Mouse (Mus musculus): ENCODE results near the gene Osbpl5. TPM values are rescaled to one million over a fixed set of nuclear protein-coding genes. Genes with fewer than 3 reads are reported as not detected.

The Osbpl5 gene
- polyA plus RNA-seq, 1 experiment from 2014 or later, result 2.2 TPM

GRCm38 (mm10) chr7:143749045-143749444 lies 7.7 kb downstream of the Osbpl5 start:
- H3K27me3 ChIP-seq (ENCODE audit: control insufficient read depth, insufficient read depth, low read depth, low read length), result no peaks in the 10 kb centered on the region
- no peaks in the 10 kb centered on the region for H3K9me3 ChIP-seq (replicated peaks; ENCODE audit: control insufficient read depth, low read length)
- H3K27ac ChIP-seq (ENCODE audit: low read length), result no peak overlapping the region
- H3K9ac ChIP-seq (ENCODE audit: low read depth, low read length), result no peak overlapping the region
- no peaks in the 10 kb centered on the region for H3K36me3 ChIP-seq (ENCODE audit: control insufficient read depth, insufficient read depth)
- no peak overlapping the region for H3K4me3 ChIP-seq (ENCODE audit: low read depth, low read length)
- H3K4me1 ChIP-seq (ENCODE audit: control insufficient read depth, low read depth, low read length), result no peaks in the 10 kb centered on the region; the same call in 1 of the 2 replicates
- 50% methylated on average over 3 of the region's 3 CpGs for WGBS (ENCODE audit: insufficient replicate concordance)
- H3K4me2 ChIP-seq (ENCODE audit: low read depth, low read length), result no peak overlapping the region
- ATAC-seq (ENCODE audit: low read depth), result no peak

- no peak overlapping the region for H3K27ac ChIP-seq (ENCODE audit: low read length)
- 6% methylated on average over 16 of the region's 16 CpGs for WGBS (ENCODE audit: insufficient replicate concordance)
- no peak overlapping the region for H3K9ac ChIP-seq (ENCODE audit: low read depth, low read length)
- no peaks in the 10 kb centered on the region; the same call in 1 of the 2 replicates for H3K4me1 ChIP-seq (ENCODE audit: control insufficient read depth, low read depth, low read length)
- H3K9me3 ChIP-seq (replicated peaks; ENCODE audit: control insufficient read depth, low read length), result no peaks in the 10 kb centered on the region
- no peak overlapping the region for H3K4me3 ChIP-seq (ENCODE audit: low read depth, low read length)
- no peak for ATAC-seq (ENCODE audit: low read depth)
- no peak overlapping the region for H3K4me2 ChIP-seq (ENCODE audit: low read depth, low read length)
- no peaks in the 10 kb centered on the region for H3K36me3 ChIP-seq (ENCODE audit: control insufficient read depth, insufficient read depth)
- no peaks in the 10 kb centered on the region for H3K27me3 ChIP-seq (ENCODE audit: control insufficient read depth, insufficient read depth, low read depth, low read length)
Measured at GRCm38 (mm10) chr7:143748041-143748868, 8.5 kb downstream of the Osbpl5 start.

- 31% methylated on average over 2 of the region's 2 CpGs for WGBS (ENCODE audit: insufficient replicate concordance)
- peak overlapping the region; percentile 53; the same call in 1 of the 2 replicates for H3K4me2 ChIP-seq (ENCODE audit: low read depth, low read length)
- no peaks in the 10 kb centered on the region for H3K4me1 ChIP-seq (ENCODE audit: control insufficient read depth, low read depth, low read length)
- H3K9me3 ChIP-seq (replicated peaks; ENCODE audit: control insufficient read depth, low read length), result no peaks in the 10 kb centered on the region
- peak overlapping the region; percentile 50 for H3K4me3 ChIP-seq (ENCODE audit: low read depth, low read length)
- peaks cover 32% of the 10 kb centered on the region for H3K27me3 ChIP-seq (ENCODE audit: control insufficient read depth, insufficient read depth, low read depth, low read length)
- H3K27ac ChIP-seq (ENCODE audit: low read length), result no peak overlapping the region
- ATAC-seq (ENCODE audit: low read depth), result no peak
- H3K36me3 ChIP-seq (ENCODE audit: control insufficient read depth, insufficient read depth), result no peaks in the 10 kb centered on the region
- no peak overlapping the region for H3K9ac ChIP-seq (ENCODE audit: low read depth, low read length)
Measured at GRCm38 (mm10) chr7:143740653-143741052, 16.1 kb downstream of the Osbpl5 start.

GRCm38 (mm10) chr7:143739511-143740461 lies 17.0 kb downstream of the Osbpl5 start:
- H3K9me3 ChIP-seq (replicated peaks; ENCODE audit: control insufficient read depth, low read length), result no peaks in the 10 kb centered on the region

GRCm38 (mm10) chr7:143738601-143739006 lies 18.2 kb downstream of the Osbpl5 start:
- Histone ChIP-seq H3K27ac (ENCODE audit: low read length) (no peak overlapping the region), H3K9me3 (replicated peaks; ENCODE audit: control insufficient read depth, low read length) (no peaks in the 10 kb centered on the region), H3K4me1 (ENCODE audit: control insufficient read depth, low read depth, low read length) (no peaks in the 10 kb centered on the region), H3K36me3 (ENCODE audit: control insufficient read depth, insufficient read depth) (no peaks in the 10 kb centered on the region), H3K27me3 (ENCODE audit: control insufficient read depth, insufficient read depth, low read depth, low read length) (peaks cover 32% of the 10 kb centered on the region), H3K4me2 (ENCODE audit: low read depth, low read length) (no peak overlapping the region), H3K4me3 (ENCODE audit: low read depth, low read length) (no peak overlapping the region), H3K9ac (ENCODE audit: low read depth, low read length) (no peak overlapping the region)
- 48% methylated on average over 5 of the region's 5 CpGs for WGBS (ENCODE audit: insufficient replicate concordance)
- ATAC-seq (ENCODE audit: low read depth), result no peak

More at GRCm38 (mm10) chr7:143739511-143740461, 17.0 kb downstream of the Osbpl5 start:
- Histone ChIP-seq H3K4me1 (ENCODE audit: control insufficient read depth, low read depth, low read length) (no peaks in the 10 kb centered on the region), H3K36me3 (ENCODE audit: control insufficient read depth, insufficient read depth) (no peaks in the 10 kb centered on the region), H3K27ac (ENCODE audit: low read length) (no peak overlapping the region), H3K27me3 (ENCODE audit: control insufficient read depth, insufficient read depth, low read depth, low read length) (peaks cover 32% of the 10 kb centered on the region), H3K4me3 (ENCODE audit: low read depth, low read length) (peak overlapping the region; percentile 50), H3K4me2 (ENCODE audit: low read depth, low read length) (peak overlapping the region; percentile 53), H3K9ac (ENCODE audit: low read depth, low read length) (peak overlapping the region; percentile 41; the same call in 1 of the 2 replicates)
- 7% methylated on average over 38 of the region's 38 CpGs for whole genome bisulfite sequencing (ENCODE audit: insufficient replicate concordance)
- ATAC-seq (ENCODE audit: low read depth), result peak; percentile 63

- Histone ChIP-seq H3K9me3 (replicated peaks; ENCODE audit: control insufficient read depth, low read length) (no peaks in the 10 kb centered on the region), H3K27ac (ENCODE audit: low read length) (no peak overlapping the region), H3K4me1 (ENCODE audit: control insufficient read depth, low read depth, low read length) (no peaks in the 10 kb centered on the region), H3K36me3 (ENCODE audit: control insufficient read depth, insufficient read depth) (no peaks in the 10 kb centered on the region), H3K27me3 (ENCODE audit: control insufficient read depth, insufficient read depth, low read depth, low read length) (peaks cover 32% of the 10 kb centered on the region), H3K4me2 (ENCODE audit: low read depth, low read length) (no peak overlapping the region), H3K4me3 (ENCODE audit: low read depth, low read length) (no peak overlapping the region), H3K9ac (ENCODE audit: low read depth, low read length) (no peak overlapping the region)
- ATAC-seq (ENCODE audit: low read depth), result no peak
- WGBS (ENCODE audit: insufficient replicate concordance), result 62% methylated on average over 6 of the region's 6 CpGs
Measured at GRCm38 (mm10) chr7:143738194-143738593, 18.6 kb downstream of the Osbpl5 start.

- no peak for ATAC-seq (ENCODE audit: low read depth)
- 63% methylated on average over 4 of the region's 4 CpGs for WGBS (ENCODE audit: insufficient replicate concordance)
- no peaks in the 10 kb centered on the region for H3K9me3 ChIP-seq (replicated peaks; ENCODE audit: control insufficient read depth, low read length)
Measured at GRCm38 (mm10) chr7:143733746-143734145, 23.0 kb downstream of the Osbpl5 start.

GRCm38 (mm10) chr7:143729886-143730285 lies 26.9 kb downstream of the Osbpl5 start:
- no peak overlapping the region for H3K4me2 ChIP-seq (ENCODE audit: low read depth, low read length)
- no peaks in the 10 kb centered on the region for H3K4me1 ChIP-seq (ENCODE audit: control insufficient read depth, low read depth, low read length)
- no peaks in the 10 kb centered on the region for H3K36me3 ChIP-seq (ENCODE audit: control insufficient read depth, insufficient read depth)
- no peaks in the 10 kb centered on the region for H3K9me3 ChIP-seq (replicated peaks; ENCODE audit: control insufficient read depth, low read length)
- H3K9ac ChIP-seq (ENCODE audit: low read depth, low read length), result no peak overlapping the region
- ATAC-seq (ENCODE audit: low read depth), result no peak
- H3K4me3 ChIP-seq (ENCODE audit: low read depth, low read length), result no peak overlapping the region
- H3K27ac ChIP-seq (ENCODE audit: low read length), result no peak overlapping the region
- WGBS (ENCODE audit: insufficient replicate concordance), result 68% methylated on average over 10 of the region's 10 CpGs
- no peaks in the 10 kb centered on the region for H3K27me3 ChIP-seq (ENCODE audit: control insufficient read depth, insufficient read depth, low read depth, low read length)

More at GRCm38 (mm10) chr7:143733746-143734145, 23.0 kb downstream of the Osbpl5 start:
- Histone ChIP-seq H3K27me3 (ENCODE audit: control insufficient read depth, insufficient read depth, low read depth, low read length) (peaks cover under 1% of the 10 kb centered on the region; the same call in 1 of the 2 replicates), H3K9ac (ENCODE audit: low read depth, low read length) (no peak overlapping the region), H3K27ac (ENCODE audit: low read length) (no peak overlapping the region), H3K4me2 (ENCODE audit: low read depth, low read length) (no peak overlapping the region), H3K4me3 (ENCODE audit: low read depth, low read length) (no peak overlapping the region), H3K36me3 (ENCODE audit: control insufficient read depth, insufficient read depth) (no peaks in the 10 kb centered on the region), H3K4me1 (ENCODE audit: control insufficient read depth, low read depth, low read length) (no peaks in the 10 kb centered on the region)
